Mouse (Mus musculus): ENCODE results near the gene Evx2.

Gene Evx2

DNA sequence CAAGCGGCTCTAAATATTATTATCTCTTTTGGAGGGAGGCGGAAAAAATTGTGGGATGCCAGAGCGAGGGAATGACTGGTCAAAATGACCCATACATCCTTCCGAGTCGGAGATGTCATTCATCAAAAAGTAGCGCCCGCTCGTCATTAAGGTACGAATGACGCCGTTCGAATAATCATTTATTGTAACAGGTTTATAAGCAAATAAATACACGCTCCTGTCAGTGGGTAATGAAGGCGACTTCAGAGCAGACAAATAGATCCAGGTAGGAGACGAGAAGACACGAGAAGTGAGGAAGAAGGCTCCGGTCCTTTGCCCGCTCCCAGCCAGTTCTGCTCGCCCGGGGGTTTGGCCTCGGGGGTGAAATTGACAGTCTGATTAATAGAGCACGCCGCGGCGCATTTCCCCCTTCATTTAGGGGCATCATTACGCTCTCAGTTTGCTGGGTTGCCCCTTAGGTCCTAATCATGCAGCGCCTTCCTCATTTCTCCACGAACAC, at the start of gene Evx2:
Gene Evx2, minus strand, starts transcription at position 51 of the 499 bp plus-strand sequence.
- in situ Hi-C loops (cut with MboI, MseI) = loop anchor here (5.0 to 25.0 kb wide), 5 partner anchors 77 to 1072 kb away; partner anchors contain the start of genes Chrna1 (in 1 of the 2) and Lnpk (in 1 of the 2)

DNA sequence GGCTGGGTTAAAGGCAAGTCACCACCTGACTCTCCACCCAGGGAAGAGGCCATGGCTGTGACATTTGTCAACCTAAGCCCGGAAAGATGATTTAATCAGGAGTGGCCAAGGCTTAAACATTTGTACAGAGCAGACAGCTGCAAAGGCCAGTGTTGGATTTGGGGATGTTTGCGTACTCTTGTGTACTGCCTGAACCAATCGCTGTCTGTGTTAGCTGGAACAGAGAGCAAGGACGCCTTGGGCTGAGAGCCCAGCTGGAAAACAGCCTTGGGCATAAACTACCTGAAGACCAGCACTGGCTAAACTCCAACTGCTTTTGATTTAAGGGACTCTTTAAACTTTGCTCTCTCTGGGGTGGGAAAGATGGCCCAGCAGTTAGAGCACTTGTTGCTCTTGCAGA, 49.3 kb upstream of the Evx2 start:
- in situ Hi-C loops (cut with MboI, MseI) = no loop called here

DNA sequence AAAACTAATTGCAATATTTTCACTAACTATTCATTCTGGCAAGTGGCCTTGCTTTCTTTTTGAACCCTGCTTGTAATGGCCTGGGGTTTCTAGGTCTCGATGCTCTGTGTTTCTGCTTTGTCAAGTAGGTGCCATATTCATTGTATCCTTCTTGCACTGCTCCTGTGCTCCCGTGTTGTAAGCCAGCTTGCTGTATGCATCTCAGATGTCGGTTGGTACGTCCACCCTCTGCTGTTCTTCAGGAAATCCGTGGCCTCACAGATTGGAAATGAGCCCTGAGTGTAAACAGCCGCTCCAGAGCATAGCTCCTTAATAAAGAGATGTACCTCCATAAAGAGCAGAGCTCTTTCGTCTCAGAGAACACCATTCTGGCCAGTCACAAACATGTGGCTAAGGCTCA, 48.2 kb upstream of the Evx2 start:
- in situ Hi-C loops (cut with MboI, MseI) = no loop called here

DNA sequence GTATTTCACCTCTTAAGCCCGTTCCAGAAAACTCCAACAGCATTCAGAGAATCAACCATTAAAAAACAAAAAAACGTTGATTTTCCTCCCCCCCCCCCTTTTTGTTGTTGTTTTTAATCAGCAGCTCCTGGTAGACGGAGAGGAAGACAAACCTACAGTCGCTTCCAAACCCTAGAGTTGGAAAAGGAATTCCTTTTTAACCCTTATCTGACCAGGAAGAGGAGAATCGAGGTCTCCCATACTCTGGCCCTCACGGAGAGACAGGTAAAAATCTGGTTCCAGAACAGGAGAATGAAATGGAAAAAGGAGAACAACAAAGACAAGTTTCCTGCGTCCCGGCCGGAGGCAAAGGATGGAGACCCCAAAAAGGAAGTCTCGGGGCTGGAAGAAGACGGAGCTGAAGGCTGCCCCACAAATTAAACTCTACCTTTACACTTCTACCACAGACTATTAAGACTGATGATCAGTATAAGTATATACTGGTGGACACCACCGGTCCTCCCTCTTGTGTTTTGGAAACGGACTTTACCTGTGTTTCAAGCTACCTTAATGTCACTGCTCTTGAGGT, 47.1 kb upstream of the Evx2 start:
- in situ Hi-C loops (cut with MboI, MseI) = no loop called here

DNA sequence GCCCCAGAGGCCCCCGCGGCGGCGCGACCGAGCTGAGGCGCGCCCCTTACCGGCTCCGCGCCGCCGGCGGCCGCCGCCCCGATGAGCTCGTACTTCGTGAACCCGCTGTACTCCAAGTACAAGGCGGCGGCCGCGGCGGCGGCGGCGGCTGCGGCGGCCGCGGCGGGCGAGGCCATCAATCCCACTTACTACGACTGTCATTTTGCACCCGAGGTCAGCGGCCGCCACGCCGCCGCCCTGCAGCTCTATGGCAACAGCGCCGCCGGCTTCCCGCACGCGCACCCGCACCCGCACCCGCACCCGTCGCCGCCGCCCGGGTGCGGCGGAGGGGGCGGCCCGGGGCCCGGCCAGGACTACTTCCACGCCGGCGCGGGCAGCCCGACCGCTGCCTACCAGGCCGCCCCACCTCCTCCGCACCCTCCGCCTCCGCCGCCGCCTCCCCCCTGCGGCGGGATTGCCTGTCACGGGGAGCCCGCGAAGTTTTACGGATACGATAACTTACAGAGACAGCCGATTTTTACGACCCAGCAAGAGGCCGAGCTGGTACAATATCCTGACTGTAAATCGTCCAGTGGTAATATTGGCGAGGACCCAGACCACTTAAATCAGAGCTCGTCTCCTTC, 46.2 kb upstream of the Evx2 start:
- in situ Hi-C loops (cut with MboI, MseI) = no loop called here

DNA sequence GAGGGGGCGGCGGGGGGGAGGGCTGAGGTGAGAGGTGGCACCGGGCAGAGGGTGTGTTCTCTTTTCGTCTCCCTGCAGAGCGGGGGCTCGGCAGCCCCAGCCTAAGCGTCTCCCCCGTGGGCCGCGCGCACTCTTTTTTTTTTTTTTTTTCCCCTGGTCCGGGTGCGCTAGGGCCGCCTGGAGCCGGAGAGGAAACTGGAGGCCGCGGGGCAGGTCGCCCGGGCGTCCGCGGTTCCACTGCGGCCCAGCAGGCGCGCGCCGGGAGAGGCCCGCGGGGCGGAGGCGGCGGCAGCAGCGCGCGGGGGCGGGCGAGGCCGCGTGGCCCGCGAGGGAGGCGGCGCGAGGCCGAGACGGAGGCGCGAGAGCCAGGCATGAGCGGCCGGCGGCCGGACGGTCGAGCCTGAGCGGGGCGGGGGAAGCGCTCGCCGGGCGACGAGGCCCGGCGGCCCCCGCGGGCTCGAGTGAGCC, 45.7 kb upstream of the Evx2 start:
- in situ Hi-C loops (cut with MboI, MseI) = loop anchor here in 1 of 2 experiments (5.0 kb wide), 2 partner anchors 362 to 437 kb away; no protein-coding TSS in a partner anchor

DNA sequence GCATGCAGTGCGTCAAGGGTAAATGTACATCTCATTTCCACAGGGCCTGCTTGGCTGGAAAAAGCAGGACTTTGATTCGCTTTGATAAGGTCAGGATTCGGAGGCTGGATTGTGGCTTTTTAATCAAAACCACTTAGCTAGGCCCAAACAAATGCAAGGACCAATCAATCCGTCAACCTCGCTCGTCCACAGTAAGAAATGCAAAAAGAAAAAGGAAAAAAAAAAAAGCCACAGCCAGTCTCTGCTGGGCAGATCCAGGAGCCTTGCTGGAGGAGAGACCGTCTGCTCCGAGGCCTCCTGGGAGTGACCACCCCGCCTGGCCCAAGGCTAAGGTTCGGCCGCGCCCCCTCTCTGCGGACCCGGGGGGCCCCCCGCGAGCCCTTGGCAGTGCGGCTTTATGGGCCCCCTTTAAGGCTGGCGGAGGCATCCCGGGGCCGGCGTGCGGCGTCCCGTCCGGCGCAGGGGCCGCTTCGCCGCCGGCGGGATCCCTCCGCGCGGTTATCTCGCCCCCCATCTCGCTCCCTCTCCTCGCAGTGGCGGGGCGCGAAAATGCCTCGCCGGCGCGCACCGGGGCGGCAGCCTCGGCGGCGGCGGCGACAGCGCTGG, 45.1 kb upstream of the Evx2 start, which contains the start of gene Hoxd8:
Gene Hoxd8, plus strand, starts transcription at position 223 of the 606 bp plus-strand sequence.
- in situ Hi-C loops (cut with MboI, MseI) = loop anchor here in 1 of 2 experiments (5.0 kb wide), 2 partner anchors 363 to 438 kb away; no protein-coding TSS in a partner anchor

DNA sequence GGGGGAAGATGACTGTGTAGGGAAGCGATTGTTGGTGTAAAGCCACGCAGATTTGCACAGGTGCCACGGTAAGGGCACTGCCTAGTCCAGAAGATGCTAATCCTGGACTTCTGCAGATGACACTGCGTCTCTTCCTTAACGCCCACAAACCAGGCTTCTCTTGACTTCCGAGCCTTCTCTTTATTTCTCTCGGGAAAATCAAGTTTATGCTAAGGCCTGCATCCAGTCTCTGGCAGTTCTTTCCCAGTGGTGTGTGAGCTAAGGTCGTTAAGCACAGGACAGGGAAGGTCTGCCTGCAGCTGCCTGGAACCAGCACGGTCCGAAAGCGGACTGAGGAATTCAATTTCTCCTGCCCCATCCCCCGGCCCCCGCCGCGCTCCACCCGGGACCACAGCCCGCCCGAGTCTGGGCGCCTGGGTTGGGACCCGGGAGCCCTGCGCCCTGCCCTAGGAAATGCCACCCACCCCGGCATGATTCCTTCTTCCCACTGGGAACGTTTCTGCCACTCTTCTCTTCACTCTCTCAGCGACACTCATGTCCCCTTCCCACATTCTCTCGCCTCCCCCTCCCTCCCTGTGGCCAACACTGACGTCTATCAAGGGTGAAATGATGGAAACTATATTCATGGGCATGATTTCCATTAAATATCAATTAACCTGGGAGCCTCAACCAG, 44.5 kb upstream of the Evx2 start:
- in situ Hi-C loops (cut with MboI, MseI) = loop anchor here in 1 of 2 experiments (5.0 kb wide), 2 partner anchors 363 to 438 kb away; no protein-coding TSS in a partner anchor

DNA sequence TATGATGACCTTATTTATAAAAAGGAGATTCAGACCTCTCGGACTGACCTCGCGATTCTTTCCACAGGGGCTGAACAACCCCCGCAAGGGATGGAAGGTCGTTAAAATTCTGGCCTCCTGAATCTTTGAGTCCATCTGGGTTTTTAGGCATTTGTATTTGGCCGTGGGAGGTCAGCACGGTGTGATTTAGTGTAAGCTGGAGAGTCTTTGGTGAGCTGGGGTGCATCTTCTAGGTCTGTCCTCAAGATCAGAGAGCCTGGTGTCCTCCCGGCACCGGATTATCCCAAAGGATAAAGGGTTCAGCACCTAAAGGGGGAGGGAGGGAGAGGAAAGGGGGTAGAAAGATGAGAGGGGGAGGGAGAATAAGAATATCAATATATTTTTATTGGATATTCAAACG, 44.0 kb upstream of the Evx2 start:
- in situ Hi-C loops (cut with MboI, MseI) = loop anchor here in 1 of 2 experiments (5.0 kb wide), 2 partner anchors 364 to 439 kb away; no protein-coding TSS in a partner anchor

DNA sequence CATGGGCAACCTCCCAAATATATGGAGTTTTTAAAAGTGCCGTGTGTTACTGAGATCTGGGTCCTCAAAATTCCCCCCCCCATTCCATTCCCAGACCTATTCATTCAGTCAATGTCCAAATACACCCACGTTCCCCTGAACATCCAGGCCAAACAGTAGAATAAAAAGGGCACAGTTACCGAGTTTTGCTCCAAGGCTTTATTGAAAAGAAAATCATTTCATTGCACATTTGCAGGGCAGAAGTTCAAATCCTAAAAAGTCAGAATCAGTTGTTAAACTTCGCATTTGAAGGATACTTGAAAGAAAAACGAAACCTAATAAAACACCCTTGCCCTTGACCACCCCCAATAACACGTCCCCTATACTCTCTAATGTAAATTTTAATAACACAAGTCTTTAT, 43.5 kb upstream of the Evx2 start:
- in situ Hi-C loops (cut with MboI, MseI) = loop anchor here in 1 of 2 experiments (5.0 kb wide), 2 partner anchors 364 to 439 kb away; no protein-coding TSS in a partner anchor

DNA sequence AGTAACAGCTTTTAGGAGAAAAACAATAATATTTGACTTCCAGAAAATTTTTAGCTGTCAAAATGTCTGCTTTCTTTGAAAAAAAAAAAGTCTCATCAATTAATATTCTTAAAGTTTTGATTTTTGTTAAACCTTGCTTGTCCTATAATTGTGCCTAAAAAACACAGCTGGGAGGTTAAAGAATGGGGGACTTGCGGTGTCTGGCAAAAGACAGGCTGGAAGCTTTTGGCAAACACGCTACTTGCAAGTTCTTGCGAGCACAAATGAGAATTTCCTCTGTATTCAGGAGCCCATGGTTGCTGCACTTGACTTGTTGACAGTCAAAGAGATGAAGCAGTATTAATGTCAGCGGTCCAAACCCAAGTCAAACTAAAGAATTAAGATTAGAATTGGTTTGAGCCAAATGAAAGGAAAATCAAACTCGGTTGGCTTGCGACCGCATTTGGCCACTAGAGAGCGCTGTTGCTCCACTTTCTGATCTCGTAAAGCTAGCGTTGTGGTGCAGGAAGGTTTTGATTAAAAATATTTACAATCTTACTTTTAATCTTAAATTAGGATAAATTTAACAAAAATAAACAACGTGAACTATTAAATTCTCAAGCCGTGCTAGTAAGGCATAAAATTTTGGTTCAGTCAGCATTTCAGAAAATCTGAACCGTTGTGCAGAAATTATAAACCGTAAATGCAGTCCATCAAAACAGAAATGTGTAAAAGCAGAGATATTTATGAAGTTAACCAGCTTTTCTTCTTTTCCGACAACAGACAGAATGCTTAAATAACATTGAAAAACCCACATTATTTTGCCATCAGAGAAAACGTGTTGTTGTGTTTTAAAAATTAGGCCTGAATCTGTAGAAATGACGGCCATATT, 42.8 kb upstream of the Evx2 start:
- in situ Hi-C loops (cut with MboI, MseI) = loop anchor here in 1 of 2 experiments (5.0 kb wide), 2 partner anchors 365 to 440 kb away; no protein-coding TSS in a partner anchor

DNA sequence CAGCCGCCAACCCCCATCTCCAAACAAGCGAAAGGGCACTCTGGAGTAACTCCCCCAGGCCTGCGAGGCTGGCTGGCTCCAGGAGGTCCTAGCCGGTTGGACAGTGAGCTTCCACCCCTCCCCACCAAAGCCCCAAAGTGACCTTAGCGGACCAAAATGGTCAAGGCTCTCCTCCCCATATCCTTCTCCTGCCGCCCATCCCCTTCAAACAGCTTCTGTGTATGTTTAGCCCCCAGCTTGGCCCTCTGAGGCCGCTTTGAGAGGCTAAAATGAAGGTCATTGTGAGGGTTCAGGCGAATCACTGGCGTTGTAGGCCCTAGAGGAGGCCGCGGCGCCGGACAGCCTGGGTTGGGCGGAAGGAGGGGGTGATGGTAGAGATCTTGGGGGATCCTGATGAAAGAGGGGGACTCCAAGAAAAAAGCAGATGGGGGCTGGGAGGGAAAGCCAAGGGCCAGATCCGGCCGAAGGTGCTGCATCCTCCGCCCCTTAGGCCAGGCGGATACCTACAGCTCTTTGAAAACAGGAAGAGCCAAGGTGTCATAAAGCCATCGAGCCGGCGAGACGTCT, 41.3 kb upstream of the Evx2 start:
- in situ Hi-C loops (cut with MboI, MseI) = loop anchor here in 1 of 2 experiments (5.0 kb wide), 2 partner anchors 367 to 442 kb away; no protein-coding TSS in a partner anchor

DNA sequence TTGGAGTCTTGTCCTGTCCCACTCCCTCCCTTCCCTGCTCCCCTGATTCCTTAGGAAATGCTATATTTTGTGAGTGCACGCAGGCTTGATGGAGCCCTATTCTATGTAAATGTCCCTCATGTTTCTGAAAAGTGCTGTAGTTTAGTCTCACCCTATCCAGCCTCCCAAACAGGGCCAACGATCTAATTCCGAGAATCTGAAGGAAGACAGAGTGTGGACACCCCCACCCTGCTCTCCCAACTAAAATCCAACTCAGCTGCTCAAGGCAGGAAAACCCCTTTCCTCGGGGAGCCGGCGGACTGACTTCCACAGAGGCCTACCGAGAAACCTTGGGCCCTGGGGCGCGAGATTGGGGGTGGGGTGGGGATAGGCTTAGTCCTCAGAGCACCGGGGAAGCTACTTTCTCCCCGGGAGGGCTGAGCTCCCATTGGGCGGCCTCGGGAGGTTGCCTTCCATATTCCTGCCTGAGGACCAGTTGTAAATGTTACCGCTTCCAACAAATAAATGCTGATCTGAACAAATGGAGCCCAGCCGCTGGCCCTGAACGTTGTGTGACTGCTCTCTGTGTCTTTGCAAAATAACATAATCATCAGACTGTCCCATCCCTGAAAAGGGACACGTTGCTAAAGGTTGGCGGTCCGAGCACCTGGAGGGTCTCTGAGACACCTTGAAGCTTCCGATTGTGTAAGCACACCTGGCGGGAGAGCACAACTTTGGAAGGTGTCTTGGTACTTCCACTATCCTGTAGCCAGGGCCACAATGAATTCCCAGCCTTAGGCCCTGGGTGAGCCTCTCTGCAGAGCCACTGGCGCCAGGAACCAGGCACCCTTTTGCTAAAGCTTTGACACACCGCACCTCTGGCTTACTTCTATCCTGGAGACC, 40.5 kb upstream of the Evx2 start:
- in situ Hi-C loops (cut with MboI, MseI) = loop anchor here (5.0 to 10.0 kb wide), 3 partner anchors 367 to 615 kb away; no protein-coding TSS in a partner anchor

DNA sequence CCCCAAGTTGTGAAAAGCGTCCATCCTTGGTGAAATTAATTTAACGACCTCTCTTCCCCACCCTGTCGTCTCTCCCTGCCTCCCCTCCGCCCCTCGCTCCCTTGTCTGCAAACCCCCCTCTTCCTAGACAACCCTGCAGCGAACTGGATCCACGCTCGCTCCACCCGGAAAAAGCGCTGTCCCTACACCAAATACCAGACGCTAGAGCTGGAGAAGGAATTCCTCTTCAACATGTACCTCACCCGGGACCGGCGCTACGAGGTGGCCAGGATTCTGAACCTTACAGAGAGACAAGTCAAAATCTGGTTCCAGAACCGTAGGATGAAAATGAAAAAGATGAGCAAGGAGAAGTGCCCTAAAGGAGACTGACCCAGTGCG, 39.7 kb upstream of the Evx2 start:
- in situ Hi-C loops (cut with MboI, MseI) = loop anchor here in 1 of 2 experiments (10.0 kb wide), 1 partner anchor 616 kb away; no protein-coding TSS in a partner anchor

DNA sequence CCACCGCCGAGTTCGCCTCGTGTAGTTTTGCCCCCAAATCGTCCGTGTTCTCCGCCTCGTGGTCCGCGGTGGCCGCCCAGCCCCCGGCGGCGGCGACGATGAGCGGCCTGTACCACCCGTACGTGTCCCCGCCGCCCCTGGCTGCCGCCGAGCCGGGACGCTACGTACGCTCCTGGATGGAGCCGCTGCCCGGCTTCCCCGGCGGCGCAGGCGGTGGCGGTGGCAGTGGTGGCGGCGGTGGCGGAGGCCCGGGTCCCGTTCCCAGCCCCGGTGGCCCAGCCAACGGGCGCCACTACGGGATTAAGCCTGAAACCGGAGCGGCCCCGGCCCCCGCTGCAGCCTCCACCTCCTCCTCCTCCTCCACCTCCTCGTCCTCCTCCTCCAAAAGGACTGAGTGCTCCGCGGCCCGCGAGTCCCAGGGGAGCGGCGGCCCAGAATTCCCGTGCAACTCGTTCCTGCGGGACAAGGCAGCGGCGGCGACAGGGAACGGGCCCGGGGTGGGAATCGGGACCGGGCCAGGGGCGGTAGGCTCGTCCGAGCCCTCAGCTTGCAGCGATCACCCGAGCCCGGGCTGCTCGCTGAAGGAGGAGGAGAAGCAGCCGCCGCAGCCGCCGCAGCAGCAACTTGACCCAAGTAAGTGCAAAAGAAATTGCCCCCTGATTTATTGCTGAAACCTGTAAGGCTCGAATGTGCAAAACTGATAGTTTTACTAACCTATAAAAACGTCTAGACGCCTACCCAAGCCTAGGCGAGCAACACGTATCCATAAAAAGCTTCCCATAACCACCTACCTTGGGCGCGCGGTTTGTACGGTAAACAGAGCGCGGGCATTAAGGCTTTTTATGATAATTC, 39.1 kb upstream of the Evx2 start:
- in situ Hi-C loops (cut with MboI, MseI) = loop anchor here in 1 of 2 experiments (10.0 kb wide), 1 partner anchor 616 kb away; no protein-coding TSS in a partner anchor

DNA sequence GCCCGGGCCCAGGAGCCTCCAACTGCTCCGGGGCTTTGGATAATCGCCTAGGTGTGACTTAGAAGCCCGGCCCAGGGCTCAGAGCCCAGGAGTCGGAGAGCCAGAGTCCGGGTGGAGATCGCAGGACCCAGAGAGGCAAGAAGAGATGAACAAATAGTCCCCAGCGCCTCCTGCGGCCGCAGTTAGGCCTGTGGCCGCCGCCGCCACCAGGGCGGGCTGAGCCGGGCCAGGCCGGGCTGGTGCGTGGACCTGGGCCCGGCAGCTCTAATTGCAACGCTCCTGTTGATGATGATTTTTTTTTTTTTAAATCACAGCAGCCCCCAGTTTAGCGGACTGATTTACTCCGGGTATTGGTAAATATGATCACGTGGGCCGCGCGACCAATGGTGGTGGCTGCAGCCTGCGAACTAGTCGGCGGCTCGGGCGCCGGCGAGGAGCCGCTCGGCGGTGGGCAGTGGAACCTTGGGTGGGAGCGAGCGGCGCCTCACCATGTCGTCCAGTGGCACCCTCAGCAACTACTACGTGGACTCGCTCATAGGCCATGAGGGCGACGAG, 38.3 kb upstream of the Evx2 start, which contains the start of gene Hoxd9:
Gene Hoxd9, plus strand, starts transcription at position 161 of the 555 bp plus-strand sequence.
- in situ Hi-C loops (cut with MboI, MseI) = loop anchor here in 1 of 2 experiments (10.0 kb wide), 1 partner anchor 617 kb away; no protein-coding TSS in a partner anchor
